Mouse (Mus musculus): Measurements from ENCODE around the gene Pdzrn4. TPM values are rescaled to one million over a fixed set of nuclear protein-coding genes. Genes with fewer than 3 reads are reported as not detected.

Pdzrn4 gene
- total RNA-seq, 2 experiments from 2014 or later = 0.39 to 0.64 TPM

- H3K27ac ChIP-seq = no peak overlapping the region
- TF ChIP-seq CTCF (IDR thresholded peaks at IDR 0.05) = peak; percentile 69
- no peak for DNase-seq
- H3K4me3 ChIP-seq = no peak overlapping the region
- intact Hi-C loops (cut with DNase I) = loop anchor here (10.0 kb wide), 1 partner anchor 170 kb away; no protein-coding TSS in a partner anchor
Measured at GRCm38 (mm10) chr15:92434605-92435004, 37.9 kb downstream of the Pdzrn4 start.

DNA sequence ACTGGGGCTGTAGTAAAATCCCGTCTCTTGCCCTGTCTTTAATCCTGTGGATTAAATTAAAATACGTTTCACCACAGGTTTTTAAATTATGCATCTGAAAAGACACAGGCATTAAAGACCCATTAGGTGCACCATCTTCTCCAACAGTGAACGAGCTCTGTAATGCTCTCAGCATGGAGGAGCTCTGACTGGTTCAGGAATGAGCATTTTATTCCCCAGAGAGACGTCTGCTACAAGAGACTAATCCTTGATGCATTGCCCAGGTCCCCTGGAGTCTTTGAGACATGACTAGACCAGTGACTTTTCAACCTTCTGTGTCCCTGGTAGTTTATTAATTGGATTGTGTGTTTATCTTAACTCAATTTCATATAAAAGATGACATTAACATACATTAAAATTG is 38.6 kb downstream of the Pdzrn4 start:
- H3K4me3 ChIP-seq = no peak overlapping the region
- no peak for TF ChIP-seq CTCF (IDR thresholded peaks at IDR 0.05)
- no peak for DNase-seq
- no peak overlapping the region for H3K27ac ChIP-seq
- intact Hi-C loops (cut with DNase I) = loop anchor here (10.0 kb wide), 1 partner anchor 171 kb away; no protein-coding TSS in a partner anchor

DNA sequence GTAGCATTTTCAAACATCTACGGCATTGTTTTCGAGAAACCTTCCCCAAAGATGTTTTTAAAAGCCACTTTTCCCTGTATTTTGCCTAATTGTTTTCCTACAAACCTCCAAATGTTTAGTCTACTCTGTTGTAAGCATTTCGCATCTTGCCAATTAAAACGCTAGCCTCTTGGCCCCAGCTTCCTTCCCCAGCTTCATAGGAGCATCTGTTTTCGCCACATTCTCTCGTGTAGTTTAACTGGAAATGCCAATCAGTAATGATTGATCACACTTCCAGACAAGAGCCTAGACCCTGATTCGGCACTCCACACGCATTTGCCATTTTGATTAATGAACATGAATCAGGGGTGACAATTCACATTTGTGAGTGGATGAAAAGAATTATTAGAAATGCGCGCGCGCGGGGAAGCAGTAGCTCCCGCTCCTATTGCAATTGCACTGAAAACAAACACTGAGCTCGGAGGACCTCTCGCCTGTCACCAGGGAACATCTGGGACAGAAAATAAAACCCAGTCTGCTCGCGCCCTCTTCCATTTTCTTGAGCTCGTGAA is 45.0 kb downstream of the Pdzrn4 start:
- no peak overlapping the region for H3K4me3 ChIP-seq
- DNase-seq = no peak
- no peak for TF ChIP-seq CTCF (IDR thresholded peaks at IDR 0.05)
- intact Hi-C loops (cut with DNase I) = no loop called here
- H3K27ac ChIP-seq = no peak overlapping the region

GRCm38 (mm10) chr15:92447708-92448147 is 51.0 kb downstream of the Pdzrn4 start:
- peak; percentile 32; the same call in 1 of the 2 replicates for TF ChIP-seq CTCF (IDR thresholded peaks at IDR 0.05)
- H3K27ac ChIP-seq = no peak overlapping the region
- intact Hi-C loops (cut with DNase I) = loop anchor here (5.0 kb wide), 1 partner anchor 770 kb away; no protein-coding TSS in a partner anchor
- H3K4me3 ChIP-seq = no peak overlapping the region
- no peak for DNase-seq

GRCm38 (mm10) chr15:92449112-92449511 is 52.4 kb downstream of the Pdzrn4 start:
- no peak overlapping the region for H3K27ac ChIP-seq
- no peak for DNase-seq
- TF ChIP-seq CTCF (IDR thresholded peaks at IDR 0.05) = no peak
- H3K4me3 ChIP-seq = no peak overlapping the region
- intact Hi-C loops (cut with DNase I) = loop anchor here (5.0 kb wide), 1 partner anchor 768 kb away; no protein-coding TSS in a partner anchor

DNA sequence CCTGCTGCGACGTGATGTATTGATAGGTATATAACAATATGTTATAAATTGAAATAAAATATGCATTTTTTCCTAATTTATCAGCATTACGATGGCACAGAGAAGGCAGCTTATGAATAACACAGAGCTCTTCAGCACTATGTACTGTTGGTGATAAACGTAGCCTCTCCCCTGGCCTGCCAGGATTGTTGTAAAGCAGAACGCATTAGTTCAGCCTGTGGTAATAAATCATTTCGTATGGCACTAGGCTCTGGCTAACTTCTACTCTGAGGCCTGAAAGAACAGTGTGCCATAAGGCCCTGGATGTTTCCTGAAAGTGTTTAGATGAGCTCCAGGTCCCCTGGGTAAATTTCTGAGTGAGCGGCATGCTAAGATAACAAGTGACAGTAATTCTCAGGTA is 55.9 kb downstream of the Pdzrn4 start:
- Histone ChIP-seq H3K4me3 (no peak overlapping the region), H3K27ac (no peak overlapping the region)
- DNase-seq = no peak
- no peak for TF ChIP-seq CTCF (IDR thresholded peaks at IDR 0.05)
- intact Hi-C loops (cut with DNase I) = no loop called here

DNA sequence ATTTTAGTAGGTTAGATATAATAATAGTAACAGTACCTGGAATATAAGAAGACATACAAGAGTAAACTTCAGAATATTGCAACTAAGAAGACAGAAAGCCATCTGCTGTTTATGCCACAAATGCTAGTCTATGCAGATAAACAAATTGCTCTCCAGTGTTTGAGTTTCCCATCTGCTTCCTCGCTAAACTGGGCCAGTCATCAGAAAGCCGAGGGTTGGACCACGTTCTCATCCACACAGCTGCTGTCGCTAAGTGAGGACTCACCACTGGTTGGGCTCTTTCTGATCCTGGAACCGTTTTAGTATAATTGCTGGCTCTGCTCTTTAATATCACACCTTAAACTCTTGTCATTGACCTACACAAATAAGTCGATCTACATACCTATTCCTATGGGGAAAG is 85.5 kb downstream of the Pdzrn4 start:
- no peak overlapping the region for H3K4me3 ChIP-seq
- no peak for DNase-seq
- intact Hi-C loops (cut with DNase I) = no loop called here
- TF ChIP-seq CTCF (IDR thresholded peaks at IDR 0.05) = no peak
- no peak overlapping the region for H3K27ac ChIP-seq

GRCm38 (mm10) chr15:92491376-92491775 is 94.7 kb downstream of the Pdzrn4 start:
- no peak for DNase-seq
- no peak overlapping the region for H3K27ac ChIP-seq
- H3K4me3 ChIP-seq = no peak overlapping the region
- intact Hi-C loops (cut with DNase I) = no loop called here
- TF ChIP-seq CTCF (IDR thresholded peaks at IDR 0.05) = no peak

DNA sequence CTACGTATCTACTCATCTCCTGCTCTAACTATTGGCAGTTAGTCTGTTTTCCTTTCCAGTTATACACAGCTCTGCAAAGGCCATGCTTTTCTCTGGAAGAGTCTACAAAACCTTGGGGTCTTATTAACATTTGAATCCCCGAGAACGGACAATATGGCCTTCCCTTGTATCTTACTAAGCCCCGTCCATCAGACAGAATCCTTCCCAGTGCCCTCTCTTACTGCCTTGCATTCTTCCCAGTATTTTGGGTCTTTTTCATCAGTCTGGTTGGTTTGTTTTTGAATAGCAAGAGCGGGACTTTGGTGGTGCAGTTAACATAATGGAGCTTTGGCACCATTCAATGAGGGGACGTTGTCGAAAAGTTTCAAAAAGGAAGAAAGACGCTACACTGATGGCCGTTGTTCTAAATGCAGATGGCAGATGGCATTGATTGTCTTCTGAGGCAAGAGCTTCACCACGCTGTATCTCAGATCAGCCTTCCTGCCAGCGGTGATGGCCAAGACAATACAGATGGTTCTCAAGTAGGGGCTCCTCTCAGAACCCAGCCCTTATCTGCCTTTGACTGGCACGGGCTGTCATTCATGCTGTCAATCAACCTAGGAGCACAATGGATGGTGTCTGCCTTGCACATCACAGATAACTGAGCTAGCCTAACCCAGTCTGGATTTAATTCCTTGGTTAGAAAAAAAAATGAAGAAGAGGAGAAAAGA is 98.9 kb downstream of the Pdzrn4 start:
- Histone ChIP-seq H3K27ac (no peak overlapping the region), H3K4me3 (no peak overlapping the region)
- no peak for DNase-seq
- intact Hi-C loops (cut with DNase I) = no loop called here
- no peak for TF ChIP-seq CTCF (IDR thresholded peaks at IDR 0.05)

DNA sequence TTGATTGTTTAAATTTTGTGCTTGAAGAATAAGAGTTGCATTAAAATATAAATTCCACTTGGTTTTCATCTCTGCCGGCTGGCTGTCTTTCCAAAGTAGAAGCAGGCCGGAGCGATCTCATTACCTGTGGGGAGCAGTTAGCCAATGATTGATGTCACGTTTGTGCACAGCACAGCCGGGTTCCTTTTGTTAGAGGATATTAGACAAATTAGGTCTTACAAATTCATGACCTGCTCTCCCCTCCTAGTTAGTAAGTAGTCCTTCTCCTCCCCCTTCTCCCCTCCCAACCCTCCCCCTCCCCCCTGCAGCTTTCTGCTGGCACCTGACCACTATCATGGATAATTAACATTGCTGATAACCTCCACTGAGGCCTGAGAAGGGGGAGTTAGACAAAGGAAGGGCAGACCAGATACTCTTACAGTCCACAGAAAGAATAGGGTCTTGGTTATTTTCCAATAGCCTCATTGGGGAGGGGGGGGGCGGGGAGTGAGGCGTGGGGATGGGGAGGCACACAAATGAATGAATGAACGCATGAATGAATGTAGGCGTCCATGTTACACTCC is 103.7 kb downstream of the Pdzrn4 start:
- DNase-seq = no peak
- intact Hi-C loops (cut with DNase I) = no loop called here
- TF ChIP-seq CTCF (IDR thresholded peaks at IDR 0.05) = no peak
- H3K27ac ChIP-seq = no peak overlapping the region
- no peak overlapping the region for H3K4me3 ChIP-seq

- TF ChIP-seq CTCF (IDR thresholded peaks at IDR 0.05) = no peak
- intact Hi-C loops (cut with DNase I) = no loop called here
Measured at GRCm38 (mm10) chr15:92502797-92503196, 106.1 kb downstream of the Pdzrn4 start.

GRCm38 (mm10) chr15:92509372-92509771 is 112.7 kb downstream of the Pdzrn4 start:
- H3K27ac ChIP-seq = no peak overlapping the region
- intact Hi-C loops (cut with DNase I) = no loop called here

More at GRCm38 (mm10) chr15:92502797-92503196, 106.1 kb downstream of the Pdzrn4 start:
- Histone ChIP-seq H3K4me3 (no peak overlapping the region), H3K27ac (no peak overlapping the region)
- DNase-seq = no peak

GRCm38 (mm10) chr15:92515651-92516050 is 119.0 kb downstream of the Pdzrn4 start:
- no peak for DNase-seq
- no peak overlapping the region for H3K4me3 ChIP-seq
- intact Hi-C loops (cut with DNase I) = no loop called here
- no peak for TF ChIP-seq CTCF (IDR thresholded peaks at IDR 0.05)
- no peak overlapping the region for H3K27ac ChIP-seq

More at GRCm38 (mm10) chr15:92509372-92509771, 112.7 kb downstream of the Pdzrn4 start:
- no peak overlapping the region for H3K4me3 ChIP-seq
- no peak for TF ChIP-seq CTCF (IDR thresholded peaks at IDR 0.05)
- no peak for DNase-seq

Data from gastrocnemius, adult 2 months (tissue).